Mouse (Mus musculus) monocyte, adult 2 months (primary cell): ENCODE data around the gene Sde2.
"Not testable (repeated sequence)": the region's sequence is repeated elsewhere in the genome, so short reads cannot be mapped to it uniquely, and the experiment has no call there.

Experiments used
- DNase-seq, 2 experiments: peaks; one replicate each; pipeline ENCODE4 v3.0.0; 2022; ENCODE audit warnings: low spot score in 2 of 2, low read depth in 1 of 2

Gene Sde2

GRCm38 (mm10) chr1:180881768-180882167 lies 30.8 kb downstream of the Sde2 start:
- no peak for DNase-seq

GRCm38 (mm10) chr1:180883731-180884130 lies 32.8 kb downstream of the Sde2 start:
- no peak for DNase-seq

DNA sequence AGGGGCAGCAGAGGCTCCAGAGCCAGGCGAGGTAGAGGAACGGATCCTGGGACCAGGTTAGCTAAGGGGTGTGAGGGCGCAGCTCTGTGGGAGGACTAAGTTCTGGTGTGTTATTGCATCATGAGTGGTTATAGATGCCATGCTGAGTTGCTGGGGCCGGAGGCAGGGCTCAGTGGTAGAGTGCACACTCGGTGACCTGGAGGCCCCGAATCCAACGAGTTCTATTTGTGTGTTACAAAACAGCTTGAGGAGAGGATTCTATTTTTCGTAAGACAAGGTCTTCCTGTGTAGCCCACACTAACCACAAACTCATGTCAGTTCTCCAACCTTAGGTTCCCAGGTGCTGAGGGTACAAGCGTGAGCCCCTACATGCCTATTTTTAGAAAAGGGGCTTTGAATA lies 33.6 kb downstream of the Sde2 start:
- no peak for DNase-seq

- peak; percentile 84 to 89 for DNase-seq
These were observed 37.7 kb downstream of the Sde2 start for GRCm38 (mm10) chr1:180888556-180889042.

- no peak for DNase-seq
These were observed 38.2 kb downstream of the Sde2 start for GRCm38 (mm10) chr1:180889172-180889571.

DNA sequence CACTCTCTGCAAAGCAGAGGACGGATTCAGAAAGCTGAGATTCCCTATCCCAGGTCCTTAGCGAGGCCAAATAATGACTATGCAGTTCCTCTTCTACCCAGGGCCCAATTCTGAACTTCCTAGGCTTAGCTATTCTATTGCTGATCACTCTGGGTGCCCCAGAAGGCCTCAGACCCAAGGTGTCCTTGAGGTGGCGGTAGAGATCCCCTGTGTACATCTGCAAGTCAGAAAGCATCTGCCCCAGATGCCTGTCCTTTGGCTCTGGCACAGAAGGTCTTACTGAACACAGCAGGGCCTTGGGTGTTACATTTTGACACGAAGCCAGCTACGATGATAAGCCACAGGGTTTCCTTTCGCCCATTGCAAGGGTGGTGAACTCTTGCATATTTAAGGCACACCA lies 38.9 kb downstream of the Sde2 start:
- DNase-seq: peak in 1 of 2 experiments; percentile 24

- no peak for DNase-seq
These were observed 41.9 kb downstream of the Sde2 start, which contains the start of gene Lefty2 for GRCm38 (mm10) chr1:180892808-180893207. Gene Lefty2 (plus strand): TSS chr1:180893108.

DNA sequence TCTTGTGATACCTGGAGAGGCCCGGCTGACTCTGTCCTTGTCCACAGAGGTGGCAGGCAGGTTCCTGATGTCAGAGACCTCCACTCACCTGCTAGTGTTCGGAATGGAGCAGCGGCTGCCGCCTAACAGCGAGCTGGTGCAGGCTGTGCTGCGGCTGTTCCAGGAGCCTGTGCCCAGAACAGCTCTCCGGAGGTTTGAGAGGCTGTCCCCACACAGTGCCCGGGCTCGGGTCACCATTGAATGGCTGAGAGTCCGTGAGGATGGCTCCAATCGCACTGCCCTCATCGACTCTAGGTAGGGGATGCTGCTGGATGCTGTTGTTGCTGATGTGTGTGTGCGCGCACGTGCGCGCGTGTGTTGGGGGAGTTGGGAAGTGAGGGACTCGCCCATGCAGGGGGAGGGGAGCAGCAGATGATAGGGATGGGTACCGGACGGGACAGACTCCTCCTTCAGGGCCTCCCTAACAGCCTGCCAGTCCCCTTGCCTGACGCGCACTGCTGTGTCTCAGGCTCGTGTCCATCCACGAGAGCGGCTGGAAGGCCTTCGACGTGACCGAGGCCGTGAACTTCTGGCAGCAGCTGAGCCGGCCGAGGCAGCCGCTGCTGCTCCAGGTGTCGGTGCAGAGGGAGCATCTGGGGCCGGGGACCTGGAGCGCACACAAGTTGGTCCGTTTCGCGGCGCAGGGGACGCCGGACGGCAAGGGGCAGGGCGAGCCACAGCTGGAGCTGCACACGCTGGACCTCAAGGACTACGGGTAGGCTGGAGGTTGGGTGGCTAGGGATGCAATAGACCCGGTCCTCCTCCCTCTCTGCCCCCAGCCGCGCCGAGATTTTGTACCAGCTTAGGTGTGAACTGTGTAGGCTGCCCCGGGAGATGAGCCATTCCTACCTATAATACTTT lies 43.4 kb downstream of the Sde2 start:
- DNase-seq: not testable (repeated sequence)

DNA sequence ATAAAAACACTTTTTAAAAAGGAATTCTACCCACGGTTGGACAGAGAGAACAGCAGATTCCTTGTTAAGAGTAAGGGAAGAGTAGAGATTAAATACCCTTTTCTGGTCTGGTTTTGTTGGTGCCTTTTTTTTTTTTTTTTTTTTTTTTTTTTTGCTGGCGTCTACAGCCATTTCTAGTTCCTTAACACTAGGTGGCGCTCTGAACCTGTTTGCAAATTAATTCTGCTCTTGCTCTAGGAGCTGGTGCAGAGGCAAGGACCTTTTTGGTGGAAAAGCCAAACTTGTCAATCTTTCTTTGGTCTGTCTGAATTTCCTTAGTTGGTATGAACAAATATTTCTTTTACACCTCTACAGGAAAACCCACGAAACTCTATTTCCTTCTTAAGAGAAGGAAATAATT lies 50.2 kb downstream of the Sde2 start:
- no peak for DNase-seq

- DNase-seq: no peak
These were observed 52.0 kb downstream of the Sde2 start for GRCm38 (mm10) chr1:180902915-180903314.

DNA sequence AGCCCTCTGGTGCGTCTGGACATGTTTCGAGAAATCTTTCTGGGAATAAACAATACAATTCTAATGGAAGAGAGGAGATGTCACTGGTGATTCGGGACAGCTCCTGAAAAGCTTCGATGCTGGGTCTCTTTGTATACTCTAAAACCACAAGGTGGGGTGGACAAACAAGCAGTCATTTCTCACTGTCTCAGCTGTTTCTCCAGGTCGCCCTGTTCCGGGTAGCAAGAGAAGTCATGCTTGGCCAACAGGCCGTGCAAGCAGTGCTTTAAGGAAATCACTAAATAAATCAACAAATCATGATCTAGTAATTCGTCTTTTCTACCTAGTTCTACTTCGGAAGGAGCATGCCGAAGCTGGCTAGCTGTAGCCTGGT lies 52.7 kb downstream of the Sde2 start:
- DNase-seq: no peak

DNA sequence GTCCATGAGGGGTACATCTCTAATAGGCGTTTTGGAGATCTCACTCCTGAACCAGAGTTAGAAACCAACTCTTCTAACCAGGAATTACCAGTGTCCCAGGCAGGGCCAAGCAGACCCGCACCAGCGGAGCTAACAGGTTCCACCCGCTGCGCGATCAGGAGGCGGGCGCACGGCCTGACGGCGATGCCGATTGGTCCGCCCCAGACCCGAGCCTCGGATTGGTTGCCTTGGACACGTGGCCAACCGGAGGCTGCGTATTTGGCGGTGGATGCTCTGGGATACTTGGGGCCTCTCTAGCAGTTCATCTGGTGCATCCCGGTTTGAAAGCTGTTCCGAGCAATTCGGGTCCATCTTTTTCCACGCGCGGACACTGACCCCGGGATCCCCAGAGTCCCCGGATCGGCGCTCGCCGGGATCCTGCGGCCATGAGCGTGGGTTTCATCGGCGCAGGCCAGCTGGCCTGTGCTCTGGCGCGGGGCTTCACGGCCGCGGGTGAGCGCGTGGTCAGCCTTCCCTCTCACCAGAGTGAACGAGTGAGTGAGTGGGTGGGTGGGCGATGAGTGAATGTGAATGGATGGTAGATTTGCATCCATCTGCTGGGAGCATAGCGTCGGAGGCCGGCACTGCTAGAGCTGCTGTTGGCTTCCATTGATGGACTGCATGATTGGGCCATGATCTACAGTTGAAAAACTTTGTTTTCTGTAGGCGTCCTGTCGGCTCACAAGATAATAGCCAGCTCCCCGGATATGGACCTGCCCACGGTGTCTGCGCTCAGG lies 53.3 kb downstream of the Sde2 start, which contains the start of gene Pycr2:
TSS of gene Pycr2 (plus strand) at position 255 of the 776 bp plus-strand sequence.
- peak; percentile 48 to 77 for DNase-seq

DNA sequence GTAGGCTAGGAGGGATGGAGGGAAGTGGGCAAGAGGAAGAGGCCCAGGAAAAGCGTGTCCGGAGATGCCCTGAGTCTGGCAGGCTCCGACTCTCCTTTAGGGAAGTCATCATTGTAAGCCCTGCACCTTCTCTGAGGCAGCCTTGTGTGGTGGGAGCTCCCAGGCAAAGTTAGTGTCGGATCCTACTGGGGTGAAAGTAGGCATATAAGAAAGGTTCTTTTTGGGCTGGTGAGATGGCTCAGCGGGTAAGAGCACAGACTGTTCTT lies 53.8 kb downstream of the Sde2 start:
- DNase-seq: no peak

- DNase-seq: no peak
These were observed 54.4 kb downstream of the Sde2 start for GRCm38 (mm10) chr1:180905307-180905706.

DNA sequence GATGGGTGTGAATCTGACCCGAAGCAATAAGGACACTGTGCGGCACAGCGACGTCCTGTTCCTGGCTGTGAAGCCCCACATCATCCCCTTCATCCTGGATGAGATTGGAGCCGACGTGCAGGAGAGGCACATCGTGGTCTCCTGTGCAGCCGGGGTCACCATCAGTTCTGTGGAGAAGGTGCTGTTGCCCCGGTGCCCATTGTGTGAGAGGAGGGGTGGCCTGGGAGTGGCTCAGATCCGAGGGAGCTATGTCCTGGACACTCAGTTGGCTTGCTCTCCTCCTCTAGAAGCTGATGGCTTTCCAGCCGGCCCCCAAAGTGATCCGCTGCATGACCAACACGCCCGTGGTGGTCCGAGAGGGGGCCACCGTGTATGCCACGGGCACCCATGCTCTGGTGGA lies 54.9 kb downstream of the Sde2 start:
- DNase-seq: no peak

GRCm38 (mm10) chr1:180906461-180907147 lies 55.7 kb downstream of the Sde2 start:
- no peak for DNase-seq

DNA sequence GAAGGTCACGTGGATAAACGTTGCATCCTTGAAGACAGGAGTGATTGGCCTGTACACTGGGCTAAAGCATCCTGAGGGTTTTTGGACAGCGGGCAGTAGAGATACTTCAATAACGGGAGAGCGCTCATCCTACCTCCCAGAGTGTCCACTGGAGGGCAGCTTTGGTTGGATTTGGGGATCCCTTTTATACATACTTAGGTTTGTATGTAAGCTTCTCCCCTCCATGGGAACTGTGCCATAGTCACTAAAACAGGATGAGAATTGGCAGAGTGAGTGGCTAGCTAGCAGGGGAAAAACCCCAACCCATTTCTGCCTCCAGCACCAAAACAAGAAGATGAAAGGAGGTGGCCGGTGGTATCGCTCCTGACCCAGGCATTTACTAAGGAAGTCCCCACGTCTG lies 60.2 kb downstream of the Sde2 start:
- DNase-seq: no peak

GRCm38 (mm10) chr1:180911653-180912287 lies 60.8 kb downstream of the Sde2 start:
- DNase-seq: no peak

DNA sequence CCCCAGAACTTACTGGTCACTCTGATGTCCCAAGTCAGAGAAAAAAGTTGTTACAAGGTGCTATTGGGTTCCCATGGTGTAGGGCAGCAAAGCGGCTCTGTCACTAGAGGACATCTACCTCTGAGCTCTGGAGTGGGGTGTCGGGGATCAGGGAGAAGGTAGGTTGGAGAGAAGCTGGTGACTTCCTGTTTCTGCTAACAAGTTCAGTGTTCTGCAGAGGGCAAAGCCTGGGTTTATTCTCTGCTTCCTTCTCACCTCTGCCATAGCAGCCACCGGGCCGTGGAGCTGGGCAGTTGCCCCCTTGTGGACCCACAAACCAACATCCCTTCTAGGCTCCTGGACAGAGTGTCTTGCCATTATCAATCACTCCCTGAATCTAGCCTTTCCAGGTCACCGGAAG lies 61.9 kb downstream of the Sde2 start:
- no peak for DNase-seq

GRCm38 (mm10) chr1:180913797-180914196 lies 62.9 kb downstream of the Sde2 start:
- DNase-seq: no peak

DNA sequence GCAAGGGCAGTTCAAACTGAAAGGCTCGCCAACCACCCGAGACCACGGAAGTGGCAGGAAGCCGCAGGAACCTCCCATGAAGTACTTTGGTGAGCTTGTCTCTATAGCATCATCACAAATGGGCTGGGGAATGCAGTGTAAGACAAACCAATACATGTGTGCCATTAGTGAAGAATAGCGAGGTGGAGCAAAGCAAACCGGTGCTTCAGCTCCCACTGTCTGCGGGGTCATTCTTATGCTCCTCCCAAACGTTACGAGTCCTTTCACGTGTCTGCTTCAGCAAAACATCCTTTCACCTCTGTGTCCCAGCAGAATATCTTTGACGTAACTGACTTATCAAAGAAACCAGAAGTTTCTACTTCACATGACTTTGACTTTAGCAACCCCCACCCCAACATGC lies 65.5 kb downstream of the Sde2 start:
- no peak for DNase-seq
